Mouse (Mus musculus) mouse embryonic stem cell (cell line): ENCODE measurements around the gene Carm1.
"Not testable (repeated sequence)": the region's sequence is repeated elsewhere in the genome, so short reads cannot be mapped to it uniquely, and the experiment has no call there.

Source experiments
- in situ Hi-C, 2 experiments: fragments of 300-500 bp; cut with MboI; formaldehyde crosslinking; loops; 1 replicate in 1 of 2; 3 replicates in 1 of 2; pipeline ENCODE4 v1.14.3; 2019 to 2020; ENCODE audit warnings: low sequenced_read_pairs in 2 of 2, low pct_unique_long_range_greater_than_20kb in 1 of 2, mixed read lengths in 1 of 2; ENCODE audit not compliant: unreplicated experiment in 1 of 2

Gene Carm1

DNA sequence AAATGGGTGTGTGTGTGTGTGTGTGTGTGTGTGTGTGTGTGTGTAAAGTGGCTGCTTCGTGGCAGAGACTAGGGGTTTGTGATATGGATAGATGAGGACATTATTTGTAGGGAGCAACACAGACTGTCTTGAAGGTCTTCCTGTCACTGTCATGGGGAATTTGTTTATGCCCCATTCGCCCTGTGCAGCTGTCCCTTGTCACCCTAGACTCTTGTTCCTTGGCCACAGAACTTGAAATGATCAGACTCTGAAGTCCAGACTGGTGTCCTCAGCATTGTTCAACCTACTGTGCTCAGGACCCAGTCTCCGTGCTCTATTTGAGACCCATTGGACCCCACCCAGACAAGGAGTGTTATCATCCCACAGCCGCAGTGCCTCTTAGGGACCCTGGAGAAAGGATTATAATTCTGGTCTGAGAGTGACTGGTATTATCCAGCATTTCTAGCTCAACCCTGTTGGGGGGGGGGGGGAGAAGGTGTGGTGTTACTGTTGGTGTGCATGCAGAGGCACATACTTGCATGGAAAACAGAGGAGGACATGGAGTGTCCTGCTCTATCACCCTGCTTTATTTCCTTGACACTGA lies 18.4 kb downstream of the Carm1 start:
- in situ Hi-C loops = no loop called here

DNA sequence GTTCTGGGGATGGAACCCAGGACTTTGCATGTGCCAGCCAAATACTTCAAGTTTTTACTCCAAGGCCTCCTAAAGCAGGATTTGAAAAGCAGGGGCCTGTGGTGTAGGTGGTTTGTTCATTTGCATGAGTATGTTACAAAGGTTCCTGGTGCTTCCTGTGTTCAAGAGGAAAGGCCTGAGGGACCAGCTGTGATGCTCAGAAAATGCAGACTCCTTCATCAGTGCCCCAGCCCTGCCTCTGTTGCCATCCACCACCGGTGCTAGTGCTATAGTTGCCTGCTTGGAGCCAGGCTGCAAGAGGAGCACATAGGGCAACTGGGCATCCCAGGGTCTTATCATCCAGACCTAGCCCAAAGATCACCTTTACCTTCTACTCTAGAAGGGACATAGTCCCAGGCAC lies 19.8 kb downstream of the Carm1 start:
- in situ Hi-C loops = no loop called here

DNA sequence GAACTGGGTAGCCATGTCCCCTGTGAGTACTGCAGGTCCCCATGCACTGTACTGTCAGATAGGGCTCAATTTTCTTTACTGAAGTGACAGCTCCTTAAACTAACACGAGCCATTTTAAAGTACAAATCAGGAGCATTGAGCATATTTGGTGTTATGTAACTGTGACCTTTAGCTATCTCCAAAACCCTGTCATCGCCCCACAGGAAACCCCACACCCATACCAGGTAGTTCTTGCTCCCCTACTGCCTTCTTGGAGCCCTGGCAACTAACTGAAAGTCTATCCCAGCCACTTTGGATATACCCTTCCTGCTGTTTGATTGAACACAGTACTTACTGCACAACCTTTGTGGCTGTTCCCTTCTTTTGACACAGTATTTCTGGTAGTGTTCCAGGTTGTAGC lies 20.4 kb downstream of the Carm1 start:
- in situ Hi-C loops = no loop called here

DNA sequence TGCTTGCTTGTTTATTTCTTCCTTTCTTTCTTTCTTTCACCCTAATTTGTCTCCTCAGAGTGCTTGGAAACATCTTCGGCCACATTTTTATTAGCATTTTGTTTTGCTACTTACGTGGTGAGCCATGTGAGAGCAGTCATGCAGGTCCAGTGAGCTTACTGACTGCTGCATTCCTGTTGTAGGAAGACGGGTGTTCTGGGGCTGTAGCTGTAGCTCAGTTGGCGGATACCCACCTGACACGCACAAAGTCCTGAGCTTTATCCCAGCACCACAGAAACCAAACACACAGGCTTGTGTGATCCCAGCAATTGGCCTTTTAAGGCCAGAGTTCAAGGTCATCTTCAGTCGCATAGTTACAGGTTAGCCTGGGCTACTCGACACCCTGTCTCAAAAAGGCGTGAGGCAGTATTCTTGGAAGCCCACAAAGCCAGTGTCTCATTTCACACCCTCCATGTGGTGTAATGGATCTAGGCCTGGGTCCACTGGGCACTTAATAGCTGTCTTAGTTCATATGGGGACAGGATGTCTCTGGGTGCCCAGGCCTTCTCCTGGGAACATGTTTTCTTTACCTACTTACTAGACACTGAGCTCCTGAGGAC lies 22.1 kb downstream of the Carm1 start:
- in situ Hi-C loops = no loop called here

DNA sequence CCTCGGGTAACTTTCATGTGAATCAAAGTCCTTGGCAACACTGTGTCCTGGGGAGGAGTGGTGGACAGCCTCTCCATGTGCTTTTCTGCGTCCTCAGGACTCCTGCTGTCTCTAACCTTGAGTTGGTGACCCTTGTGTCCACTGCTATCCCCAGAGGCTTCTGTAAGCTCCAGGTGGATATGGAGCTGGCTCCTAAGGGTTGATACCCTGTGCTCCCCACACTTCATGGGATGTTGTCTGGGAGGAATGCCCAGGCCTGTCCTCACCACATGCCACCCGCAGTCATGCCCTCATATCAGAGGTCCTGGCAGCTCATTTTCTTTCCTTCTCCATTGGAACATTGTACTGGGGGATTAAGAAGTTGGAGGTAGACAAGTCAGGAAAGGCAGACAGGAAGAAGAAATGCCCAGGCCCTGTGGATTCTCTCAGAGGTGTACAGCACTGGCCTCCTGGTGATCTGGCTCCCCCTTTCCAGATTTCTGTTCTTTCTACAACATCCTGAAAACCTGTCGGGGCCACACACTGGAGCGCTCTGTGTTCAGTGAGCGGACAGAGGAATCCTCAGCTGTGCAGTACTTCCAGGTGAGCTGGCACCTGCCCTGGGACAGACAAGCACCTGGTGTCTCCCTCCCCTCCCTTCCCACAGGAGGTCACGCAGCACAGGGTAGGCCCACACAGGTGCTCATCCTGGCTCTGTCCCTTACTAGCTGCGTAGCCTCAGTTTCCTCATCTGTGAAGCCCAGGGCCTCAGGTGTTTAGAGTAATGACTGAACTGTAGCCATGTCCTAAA lies 27.5 kb downstream of the Carm1 start:
- in situ Hi-C loops = no loop called here

DNA sequence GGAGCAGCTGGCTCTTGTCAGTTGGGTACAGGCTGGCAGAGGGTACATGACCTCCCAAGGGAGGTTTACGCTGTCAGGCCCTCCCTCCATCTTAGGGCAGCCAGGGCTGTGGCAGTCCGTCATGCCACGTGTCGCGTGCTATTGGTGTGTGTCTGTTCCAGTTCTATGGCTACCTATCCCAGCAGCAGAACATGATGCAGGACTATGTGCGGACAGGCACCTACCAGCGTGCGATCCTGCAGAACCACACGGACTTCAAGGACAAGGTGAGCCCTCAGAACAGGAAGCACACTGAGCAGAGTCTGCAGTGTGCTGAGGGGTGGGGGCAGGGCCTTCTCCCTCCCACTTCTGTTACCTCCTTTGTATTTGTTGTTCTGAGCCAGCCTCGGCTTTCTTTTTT lies 28.6 kb downstream of the Carm1 start:
- in situ Hi-C loops = no loop called here

DNA sequence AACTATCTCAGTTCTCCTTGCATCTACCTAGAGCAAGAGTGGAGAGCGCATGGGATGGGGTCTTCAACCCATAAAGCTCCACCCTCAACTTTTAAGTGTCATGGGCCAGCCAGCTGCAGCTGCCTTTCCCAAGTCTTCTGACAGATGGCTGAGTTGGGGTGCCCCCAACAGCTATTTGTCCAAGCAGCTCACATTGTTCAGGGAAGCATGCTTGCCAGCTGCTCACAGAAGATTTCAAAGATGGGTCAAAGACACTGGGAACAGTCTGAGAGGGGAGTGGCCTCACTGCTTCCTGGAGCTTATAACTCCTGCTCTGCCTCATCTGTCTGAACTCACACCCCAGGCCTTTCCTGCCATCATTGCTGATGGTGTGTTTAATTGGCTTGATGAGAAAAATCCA lies 29.6 kb downstream of the Carm1 start:
- in situ Hi-C loops = no loop called here

DNA sequence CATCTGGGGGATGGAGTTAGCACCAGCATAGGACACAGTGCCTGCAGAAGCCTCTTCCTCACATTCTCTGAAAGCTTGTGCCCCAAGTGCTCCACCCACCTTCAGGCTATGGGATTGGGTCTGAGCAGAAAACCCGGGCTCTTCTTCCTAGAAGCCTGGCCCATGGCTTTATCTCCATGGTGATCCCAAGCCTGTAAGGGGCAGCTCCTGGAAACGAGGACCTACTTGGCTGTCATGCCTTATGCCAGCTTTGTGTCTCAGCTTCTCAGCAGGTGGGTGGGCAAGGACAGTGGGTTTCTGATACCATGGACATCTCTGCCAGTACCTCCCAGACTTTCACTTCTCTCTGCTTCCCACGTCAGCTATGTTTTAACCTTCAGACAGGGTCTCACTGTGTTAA lies 31.5 kb downstream of the Carm1 start:
- in situ Hi-C loops = no loop called here

DNA sequence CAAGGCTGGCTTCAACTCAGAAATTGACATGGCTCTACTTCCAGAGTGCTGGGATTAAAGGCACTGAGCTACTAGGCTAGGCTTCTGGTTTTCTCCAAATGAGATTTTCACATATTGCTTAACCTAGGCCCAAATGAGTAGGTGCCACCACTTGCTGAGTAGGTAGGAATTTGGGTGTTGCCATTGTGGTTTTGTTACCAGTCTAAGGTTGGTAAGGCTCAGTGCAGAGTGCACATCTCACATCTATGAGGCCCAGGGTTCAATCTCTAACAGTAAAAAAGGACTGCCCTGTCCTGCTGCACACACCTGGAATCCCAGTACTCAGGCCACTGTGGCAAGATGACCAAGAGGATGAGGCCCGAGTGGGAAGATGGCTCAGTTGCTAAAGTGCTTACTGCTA lies 38.7 kb downstream of the Carm1 start:
- in situ Hi-C loops = no loop called here

DNA sequence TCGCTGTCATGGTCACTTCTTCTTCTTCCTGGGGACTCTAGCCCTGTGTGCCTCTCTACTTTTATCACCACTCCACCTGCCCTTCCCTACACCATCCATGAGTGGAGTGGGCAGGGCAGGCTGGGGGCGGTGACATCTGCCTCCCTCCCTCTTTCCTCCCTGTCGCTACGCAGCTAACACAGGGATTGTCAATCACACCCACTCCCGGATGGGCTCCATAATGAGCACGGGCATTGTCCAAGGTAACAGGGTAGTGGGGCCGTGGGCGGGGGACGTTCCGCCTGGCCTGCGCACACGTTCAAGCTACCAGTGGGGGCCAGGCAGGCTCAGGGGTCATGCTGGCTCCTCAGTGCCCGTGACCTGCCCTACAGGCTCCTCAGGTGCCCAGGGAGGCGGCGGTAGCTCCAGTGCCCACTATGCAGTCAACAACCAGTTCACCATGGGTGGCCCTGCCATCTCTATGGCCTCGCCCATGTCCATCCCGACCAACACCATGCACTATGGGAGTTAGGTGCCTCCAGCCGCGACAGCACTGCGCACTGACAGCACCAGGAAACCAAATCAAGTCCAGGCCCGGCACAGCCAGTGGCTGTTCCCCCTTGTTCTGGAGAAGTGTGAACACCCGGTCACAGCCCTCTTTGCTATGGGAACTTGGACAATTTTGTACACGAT lies 41.1 kb downstream of the Carm1 start:
- in situ Hi-C loops = no loop called here

DNA sequence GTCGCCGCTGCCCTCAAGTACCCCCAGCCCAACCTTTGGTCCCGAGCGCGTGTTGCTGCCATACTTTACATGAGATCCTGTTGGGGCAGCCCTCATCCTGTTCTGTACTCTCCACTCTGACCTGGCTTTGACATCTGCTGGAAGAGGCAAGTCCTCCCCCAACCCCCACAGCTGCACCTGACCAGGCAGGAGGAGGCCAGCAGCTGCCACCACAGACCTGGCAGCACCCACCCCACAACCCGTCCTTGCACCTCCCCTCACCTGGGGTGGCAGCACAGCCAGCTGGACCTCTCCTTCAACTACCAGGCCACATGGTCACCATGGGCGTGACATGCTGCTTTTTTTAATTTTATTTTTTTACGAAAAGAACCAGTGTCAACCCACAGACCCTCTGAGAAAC lies 41.7 kb downstream of the Carm1 start:
- in situ Hi-C loops = no loop called here

DNA sequence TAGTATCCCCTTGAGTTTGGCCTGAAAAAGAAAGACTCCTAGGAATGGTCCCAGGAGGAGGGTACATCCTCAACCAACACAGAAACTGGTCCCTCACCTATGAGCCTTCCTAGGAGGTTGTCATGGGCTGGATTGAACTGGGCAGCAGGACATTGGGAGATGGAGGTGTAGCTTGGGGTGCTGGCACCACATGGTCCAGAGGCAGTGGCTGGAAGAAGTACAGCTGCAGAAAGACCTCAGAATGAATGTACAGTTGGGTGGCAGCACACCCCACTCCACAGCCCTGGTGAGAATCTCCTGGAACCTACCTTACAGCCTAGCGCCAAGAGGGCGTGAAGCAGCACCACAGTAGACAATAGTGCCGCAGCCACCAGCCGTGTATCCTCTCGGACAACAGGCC lies 42.8 kb downstream of the Carm1 start:
- in situ Hi-C loops = no loop called here

DNA sequence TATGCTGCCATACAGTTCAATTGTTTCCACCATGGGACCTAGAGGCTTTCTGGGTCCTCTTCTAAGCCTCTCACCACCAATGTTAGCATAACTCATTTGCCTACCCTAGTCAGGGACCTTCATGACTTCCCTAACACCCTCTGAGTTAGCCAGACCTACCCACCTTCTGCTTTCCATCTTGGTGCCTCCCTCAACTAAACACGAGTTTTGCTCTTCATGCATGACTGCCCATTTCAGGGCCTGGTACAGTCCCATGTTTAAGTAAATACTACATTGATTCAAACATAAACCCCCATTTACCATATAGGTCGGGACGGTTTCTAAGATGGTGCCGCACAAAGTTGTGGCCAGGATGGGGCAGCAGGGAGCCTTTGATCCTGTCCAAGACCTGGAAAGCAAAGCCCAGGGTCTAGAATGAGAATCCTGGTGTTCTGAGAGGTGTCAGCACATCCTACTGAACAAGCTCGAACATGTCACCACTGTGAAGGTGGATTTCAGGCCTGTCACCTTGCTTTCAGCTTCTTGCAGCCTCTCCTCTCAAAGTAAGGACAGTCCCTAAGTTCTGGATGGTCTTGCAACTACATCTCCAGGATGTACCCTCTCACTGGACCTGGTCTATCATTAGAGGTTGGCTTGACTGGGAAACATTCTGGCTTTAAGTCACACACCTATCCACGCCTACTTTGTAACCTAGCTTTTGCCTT lies 44.6 kb downstream of the Carm1 start:
- in situ Hi-C loops = no loop called here

DNA sequence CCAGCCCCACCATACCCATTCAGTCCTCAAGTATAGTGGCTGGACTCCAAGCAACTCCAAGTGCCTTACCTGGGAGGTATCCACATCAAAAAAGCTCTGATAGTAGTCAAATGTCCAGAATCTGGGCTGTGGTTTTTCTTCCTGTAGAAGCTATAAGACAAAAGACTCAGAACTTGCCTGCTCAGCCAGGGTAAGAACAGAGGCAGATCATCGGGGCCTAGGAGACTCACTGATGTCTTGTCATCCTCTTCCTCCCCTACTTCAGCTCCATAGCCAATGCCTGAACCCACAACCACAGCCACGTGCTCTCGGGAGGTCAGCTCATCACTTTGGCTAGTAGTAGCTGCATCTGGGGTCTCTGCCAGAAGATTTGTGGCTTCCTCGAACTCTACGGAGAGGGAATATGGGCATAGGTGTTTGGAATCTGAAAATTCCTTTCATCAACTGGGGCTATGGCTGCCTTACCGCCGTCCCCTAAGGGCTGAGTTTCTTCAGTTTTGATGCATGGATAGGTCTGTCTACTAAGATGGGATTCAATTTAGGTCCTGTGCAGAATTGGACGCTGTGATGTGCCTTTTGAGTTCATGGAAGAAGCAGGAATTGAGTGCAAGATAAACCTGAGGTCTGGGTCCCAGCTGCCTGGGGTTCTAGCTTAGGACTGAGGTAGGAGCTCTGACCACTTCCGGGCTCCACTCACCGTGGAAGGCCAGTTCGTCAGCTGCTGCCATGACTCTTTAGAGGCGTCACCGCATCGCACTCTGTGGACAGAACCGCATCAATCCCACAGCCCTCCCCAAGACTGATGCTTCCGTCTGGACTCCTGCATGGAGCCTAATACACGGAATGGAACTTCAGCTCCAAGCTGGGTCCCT lies 45.4 kb downstream of the Carm1 start:
- in situ Hi-C loops = no loop called here

DNA sequence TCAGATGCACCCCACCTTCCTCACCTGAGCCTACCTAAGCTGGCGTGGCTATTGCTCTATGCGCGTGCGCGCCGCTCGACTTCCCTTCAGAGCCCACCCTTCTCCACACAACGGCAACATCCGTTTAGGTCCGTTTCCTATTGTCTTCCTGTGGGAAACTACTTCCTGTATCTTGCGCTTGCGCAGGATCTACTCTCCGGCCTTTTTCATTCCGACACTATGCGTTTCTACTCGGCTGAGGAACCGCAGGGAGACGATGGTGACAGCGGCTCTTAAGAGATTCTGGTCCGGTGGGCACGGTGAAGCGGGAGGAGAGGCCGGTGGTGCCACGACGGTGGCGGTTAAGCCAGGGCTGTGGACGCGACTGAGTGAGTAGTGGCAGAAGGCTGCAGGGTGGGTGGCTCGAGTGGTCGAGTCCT lies 46.0 kb downstream of the Carm1 start, which contains the start of the genes Timm29 and Yipf2:
Gene Timm29, plus strand, starts transcription at position 20 of the 419 bp plus-strand sequence.
Gene Yipf2, minus strand, starts transcription at position 126 of the 419 bp plus-strand sequence.
- in situ Hi-C loops = no loop called here

DNA sequence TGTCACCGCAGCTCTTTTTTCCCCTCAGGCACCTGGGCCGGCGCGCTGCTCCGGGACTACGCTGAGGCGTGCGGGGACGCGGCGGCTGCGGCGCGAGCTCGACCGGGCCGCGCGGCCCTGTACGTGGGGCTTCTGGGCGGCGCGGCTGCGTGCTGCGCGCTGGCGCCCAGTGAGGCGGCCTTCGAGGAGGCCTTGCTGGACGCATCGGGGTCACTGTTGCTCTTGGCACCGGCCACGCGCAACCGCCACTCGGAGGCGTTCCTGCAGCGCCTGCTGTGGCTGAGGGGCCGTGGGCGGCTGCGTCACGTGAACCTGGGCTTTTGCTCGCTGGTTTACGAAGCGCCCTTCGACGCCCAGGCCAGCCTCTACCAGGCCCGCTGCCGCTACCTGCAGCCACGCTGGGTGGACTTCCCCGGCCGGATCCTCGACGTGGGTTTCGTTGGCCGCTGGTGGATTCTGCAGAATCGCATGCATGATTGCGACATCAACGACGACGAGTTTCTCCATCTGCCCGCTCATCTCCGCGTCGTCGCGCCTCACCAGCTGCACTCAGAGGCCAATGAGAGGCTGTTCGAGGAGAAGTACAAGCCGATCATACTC lies 46.5 kb downstream of the Carm1 start:
- in situ Hi-C loops = no loop called here

DNA sequence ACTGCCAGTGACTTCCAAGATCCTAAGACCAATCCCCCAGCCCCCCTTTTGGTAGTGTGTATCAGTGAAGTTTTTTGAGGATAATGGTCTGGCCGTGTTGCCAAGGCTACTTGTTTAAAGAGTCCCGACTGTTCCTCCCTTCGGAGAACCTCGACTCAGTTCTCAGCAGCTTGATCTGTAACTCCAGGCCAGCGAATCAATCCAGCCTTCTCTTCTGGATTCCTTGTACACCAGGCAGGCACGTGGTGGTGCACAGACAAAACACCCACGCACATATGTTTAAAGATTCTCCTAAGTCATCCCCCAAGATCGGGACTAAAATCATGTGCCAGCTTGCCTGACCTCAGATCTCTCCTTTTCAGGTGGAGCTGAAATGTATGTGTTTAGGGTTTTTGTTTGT lies 47.7 kb downstream of the Carm1 start:
- in situ Hi-C loops = not testable (repeated sequence)

DNA sequence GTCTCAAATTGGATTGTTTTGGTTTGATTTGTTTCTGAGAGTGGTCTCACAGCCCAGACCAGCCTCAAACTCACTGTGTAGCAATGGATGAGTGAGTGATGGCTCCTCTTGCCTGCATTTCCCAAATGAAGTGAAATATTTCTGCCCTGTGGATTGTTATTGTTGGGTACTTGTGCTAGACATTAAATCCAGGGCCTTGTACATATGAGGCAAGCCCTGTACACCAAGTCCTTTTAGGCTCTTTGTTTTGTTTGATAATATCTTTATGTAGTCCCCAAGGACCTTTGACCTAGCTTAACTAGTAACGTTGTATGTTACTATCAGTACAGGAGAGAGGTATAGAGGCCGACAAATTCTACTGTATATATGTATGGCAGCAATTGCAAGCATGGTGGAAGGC lies 48.1 kb downstream of the Carm1 start:
- in situ Hi-C loops = no loop called here
